Mouse (Mus musculus): Measurements from ENCODE around the gene 1810010D01Rik. TPM values are rescaled to one million over a fixed set of nuclear protein-coding genes. Genes with fewer than 3 reads are reported as not detected.

1810010D01Rik gene
- polyA plus RNA-seq, 1 experiment, result 0.42 TPM

DNA sequence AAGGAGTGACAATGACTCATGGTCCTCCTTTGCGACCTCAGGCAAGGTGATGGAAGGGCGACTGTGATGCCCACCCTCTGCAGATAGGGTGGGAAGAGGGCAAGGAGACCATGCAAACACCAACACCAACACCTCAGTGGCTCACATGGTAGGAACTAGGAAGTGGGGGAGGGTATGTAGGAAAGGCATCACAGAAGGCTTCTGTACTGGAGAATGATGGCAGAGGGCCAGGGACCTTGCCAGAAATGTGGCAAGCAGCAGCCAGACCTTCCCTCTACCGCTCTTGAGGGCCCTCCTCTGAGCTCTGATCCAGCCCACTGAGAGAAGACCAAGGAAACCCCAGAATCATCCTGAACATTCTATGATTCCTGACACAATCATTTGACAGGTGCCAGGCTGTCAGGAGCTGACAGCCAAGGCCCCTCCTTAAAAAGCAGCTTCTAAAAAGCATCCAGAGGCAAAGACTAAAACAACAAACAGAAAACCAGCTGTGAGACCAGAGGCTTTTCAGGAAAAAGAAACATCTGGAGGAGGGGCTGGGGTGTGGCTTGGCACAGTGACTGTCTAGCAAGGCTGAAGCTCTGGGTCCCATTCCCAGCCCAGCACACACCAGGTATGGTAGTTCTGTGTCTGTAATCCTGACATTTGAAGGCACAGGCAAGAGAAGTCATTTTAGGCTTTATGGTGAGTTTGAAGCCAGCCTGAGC lies 13.3 kb downstream of the 1810010D01Rik start:
- 0 out of 2 replicates have a peak, but pooled peaks cover 3% of the 10 kb centered on the region for H3K4me1 ChIP-seq (ENCODE audit: control insufficient read depth, insufficient read depth, low read length)
- DNase-seq, result peak; percentile 65
- H3K27ac ChIP-seq (ENCODE audit: insufficient read depth, low read depth, low read length), result no peak overlapping the region
- 60% methylated on average over 3 of the region's 3 CpGs for WGBS
- H3K36me3 ChIP-seq (ENCODE audit: control insufficient read depth, insufficient read depth, low read length), result no peaks in the 10 kb centered on the region
- no peak for TF ChIP-seq POLR2A (IDR thresholded peaks at IDR 0.05; ENCODE audit: low read depth, low read length)
- no peak for TF ChIP-seq CTCF (conservative IDR thresholded peaks at IDR 0.05; ENCODE audit: insufficient read depth, insufficient read length, low read depth, low read length)
- no peak overlapping the region for H3K4me3 ChIP-seq (ENCODE audit: insufficient read depth, low read depth, low read length)
- H3K27me3 ChIP-seq (replicated peaks; ENCODE audit: control insufficient read depth, insufficient read depth, low read length), result no peaks in the 10 kb centered on the region

DNA sequence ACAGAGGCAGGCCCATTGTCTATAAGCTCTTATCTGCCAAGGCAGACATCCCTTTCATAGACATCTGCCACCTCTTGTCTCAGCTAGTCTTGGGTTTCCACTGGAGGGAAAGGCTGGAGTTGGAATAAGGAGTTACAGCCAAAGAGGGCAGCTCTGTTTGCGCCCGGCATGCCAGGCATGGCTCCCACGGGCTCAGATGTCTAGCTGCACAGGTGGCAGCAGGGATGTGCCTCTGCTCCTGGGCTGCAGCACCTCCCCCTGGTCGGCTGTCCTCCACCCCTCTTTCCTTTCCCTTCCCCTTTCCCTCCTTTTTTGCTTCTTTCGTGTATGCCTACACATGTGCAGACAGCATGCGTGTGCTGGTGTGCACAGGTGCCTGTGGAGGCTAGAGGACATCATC lies 15.1 kb downstream of the 1810010D01Rik start:
- no peak for DNase-seq
- Histone ChIP-seq H3K4me1 (ENCODE audit: control insufficient read depth, insufficient read depth, low read length) (0 out of 2 replicates have a peak, but pooled peaks cover 3% of the 10 kb centered on the region), H3K27ac (ENCODE audit: insufficient read depth, low read depth, low read length) (no peak overlapping the region), H3K27me3 (replicated peaks; ENCODE audit: control insufficient read depth, insufficient read depth, low read length) (no peaks in the 10 kb centered on the region), H3K36me3 (ENCODE audit: control insufficient read depth, insufficient read depth, low read length) (no peaks in the 10 kb centered on the region), H3K4me3 (ENCODE audit: insufficient read depth, low read depth, low read length) (no peak overlapping the region)
- WGBS, result 79% methylated on average over 6 of the region's 6 CpGs
- TF ChIP-seq CTCF (conservative IDR thresholded peaks at IDR 0.05; ENCODE audit: insufficient read depth, insufficient read length, low read depth, low read length) (no peak), POLR2A (IDR thresholded peaks at IDR 0.05; ENCODE audit: low read depth, low read length) (no peak)

DNA sequence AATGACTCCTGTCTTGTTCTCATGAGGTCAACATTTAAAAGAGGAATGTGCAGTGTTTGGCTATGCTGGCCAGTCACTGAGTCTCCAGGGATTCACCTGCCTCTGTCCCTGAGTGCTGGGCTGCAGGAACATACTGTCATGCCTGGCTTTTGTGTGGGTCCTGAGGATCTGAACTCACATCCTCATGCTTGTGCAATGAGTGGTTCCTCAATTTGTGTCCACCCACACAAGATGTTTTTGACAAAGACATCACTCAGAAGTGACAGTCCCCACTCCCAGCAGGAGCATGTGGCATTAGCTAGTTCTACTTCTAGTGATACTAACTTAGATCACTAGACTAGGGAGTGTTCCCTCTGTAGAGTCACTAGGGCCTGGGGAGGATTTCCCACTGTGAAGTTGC lies 17.4 kb downstream of the 1810010D01Rik start:
- no peak for TF ChIP-seq POLR2A (IDR thresholded peaks at IDR 0.05; ENCODE audit: low read depth, low read length)
- no peak for TF ChIP-seq CTCF (conservative IDR thresholded peaks at IDR 0.05; ENCODE audit: insufficient read depth, insufficient read length, low read depth, low read length)
- Histone ChIP-seq H3K27ac (ENCODE audit: insufficient read depth, low read depth, low read length) (no peak overlapping the region), H3K4me3 (ENCODE audit: insufficient read depth, low read depth, low read length) (no peak overlapping the region), H3K4me1 (ENCODE audit: control insufficient read depth, insufficient read depth, low read length) (0 out of 2 replicates have a peak, but pooled peaks cover 3% of the 10 kb centered on the region), H3K36me3 (ENCODE audit: control insufficient read depth, insufficient read depth, low read length) (no peaks in the 10 kb centered on the region), H3K27me3 (replicated peaks; ENCODE audit: control insufficient read depth, insufficient read depth, low read length) (no peaks in the 10 kb centered on the region)
- no peak for DNase-seq

- Histone ChIP-seq H3K4me1 (ENCODE audit: control insufficient read depth, insufficient read depth, low read length) (0 out of 2 replicates have a peak, but pooled peaks cover 1% of the 10 kb centered on the region), H3K27ac (ENCODE audit: insufficient read depth, low read depth, low read length) (no peak overlapping the region), H3K36me3 (ENCODE audit: control insufficient read depth, insufficient read depth, low read length) (no peaks in the 10 kb centered on the region), H3K27me3 (replicated peaks; ENCODE audit: control insufficient read depth, insufficient read depth, low read length) (no peaks in the 10 kb centered on the region), H3K4me3 (ENCODE audit: insufficient read depth, low read depth, low read length) (no peak overlapping the region)
- WGBS, result 89% methylated on average over 8 of the region's 8 CpGs
- TF ChIP-seq POLR2A (IDR thresholded peaks at IDR 0.05; ENCODE audit: low read depth, low read length) (no peak), CTCF (conservative IDR thresholded peaks at IDR 0.05; ENCODE audit: insufficient read depth, insufficient read length, low read depth, low read length) (no peak)
- DNase-seq, result no peak
Observed at GRCm38 (mm10) chr7:145189342-145189741, 18.6 kb downstream of the 1810010D01Rik start.

DNA sequence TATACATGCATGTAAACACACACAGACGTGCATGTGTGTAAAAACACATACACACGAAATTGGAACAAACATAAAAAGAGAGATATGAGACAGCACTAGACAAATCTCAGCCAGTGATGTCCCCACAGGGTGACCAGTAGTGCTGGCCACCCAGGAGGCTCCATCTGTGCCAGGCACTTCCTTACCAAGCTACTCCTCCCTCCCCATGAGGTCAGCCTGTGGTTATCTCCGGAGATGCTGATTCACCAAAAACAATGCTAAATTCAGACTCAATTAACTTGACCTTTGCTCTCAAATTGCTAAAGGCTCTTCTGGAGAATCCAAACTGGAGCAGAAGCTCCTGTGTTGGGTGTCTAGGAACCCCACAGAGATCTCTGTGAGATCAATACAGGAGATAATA lies 20.1 kb downstream of the 1810010D01Rik start:
- H3K4me1 ChIP-seq (ENCODE audit: control insufficient read depth, insufficient read depth, low read length), result no peaks in the 10 kb centered on the region
- no peaks in the 10 kb centered on the region for H3K36me3 ChIP-seq (ENCODE audit: control insufficient read depth, insufficient read depth, low read length)
- TF ChIP-seq POLR2A (IDR thresholded peaks at IDR 0.05; ENCODE audit: low read depth, low read length), result no peak
- H3K4me3 ChIP-seq (ENCODE audit: insufficient read depth, low read depth, low read length), result no peak overlapping the region
- H3K27me3 ChIP-seq (replicated peaks; ENCODE audit: control insufficient read depth, insufficient read depth, low read length), result no peaks in the 10 kb centered on the region
- H3K27ac ChIP-seq (ENCODE audit: insufficient read depth, low read depth, low read length), result no peak overlapping the region
- 69% methylated on average over 3 of the region's 3 CpGs for WGBS
- DNase-seq, result peak; percentile 39

- TF ChIP-seq CTCF (conservative IDR thresholded peaks at IDR 0.05; ENCODE audit: insufficient read depth, insufficient read length, low read depth, low read length) (no peak), POLR2A (IDR thresholded peaks at IDR 0.05; ENCODE audit: low read depth, low read length) (no peak)
- WGBS, result 66% methylated on average over 4 of the region's 4 CpGs
- no peak for DNase-seq
- Histone ChIP-seq H3K27ac (ENCODE audit: insufficient read depth, low read depth, low read length) (no peak overlapping the region), H3K27me3 (replicated peaks; ENCODE audit: control insufficient read depth, insufficient read depth, low read length) (no peaks in the 10 kb centered on the region), H3K4me3 (ENCODE audit: insufficient read depth, low read depth, low read length) (no peak overlapping the region), H3K4me1 (ENCODE audit: control insufficient read depth, insufficient read depth, low read length) (no peaks in the 10 kb centered on the region), H3K36me3 (ENCODE audit: control insufficient read depth, insufficient read depth, low read length) (no peaks in the 10 kb centered on the region)
Observed at GRCm38 (mm10) chr7:145182388-145182787, 25.5 kb downstream of the 1810010D01Rik start.

DNA sequence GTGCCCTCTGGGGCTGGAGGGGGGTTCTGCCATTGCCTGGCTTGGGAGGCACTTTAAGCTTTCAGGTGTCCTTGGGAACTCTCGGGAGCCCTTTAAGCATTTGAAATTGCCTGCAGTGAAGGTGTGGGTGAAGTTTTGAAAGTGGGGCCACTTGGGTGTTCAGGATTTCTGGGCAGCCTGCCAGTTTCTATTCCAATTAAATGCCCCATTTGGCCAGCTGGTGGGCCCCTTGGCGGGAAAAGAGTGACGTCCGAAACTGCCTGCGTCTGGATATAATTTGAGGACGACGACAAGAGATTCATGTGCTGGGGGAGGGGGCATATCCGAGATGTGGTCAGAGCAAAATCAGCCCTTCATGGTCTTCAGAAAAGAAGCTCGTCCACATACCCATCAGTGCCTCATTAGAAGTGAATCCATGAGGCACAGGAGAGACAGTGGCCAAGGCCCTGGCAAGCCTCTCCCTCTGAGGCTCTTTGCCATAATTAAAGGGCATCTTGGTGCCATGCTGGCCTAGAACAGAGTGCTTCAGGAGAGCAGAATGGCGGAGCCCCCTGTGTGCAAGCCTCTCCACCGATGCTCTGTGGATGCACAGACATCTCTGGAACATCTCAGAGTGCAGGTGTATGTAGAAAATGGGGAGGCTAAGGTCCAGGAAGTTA lies 26.4 kb downstream of the 1810010D01Rik start:
- 80% methylated on average over 11 of the region's 11 CpGs for WGBS
- Histone ChIP-seq H3K27me3 (replicated peaks; ENCODE audit: control insufficient read depth, insufficient read depth, low read length) (no peaks in the 10 kb centered on the region), H3K4me1 (ENCODE audit: control insufficient read depth, insufficient read depth, low read length) (no peaks in the 10 kb centered on the region), H3K4me3 (ENCODE audit: insufficient read depth, low read depth, low read length) (no peak overlapping the region), H3K36me3 (ENCODE audit: control insufficient read depth, insufficient read depth, low read length) (no peaks in the 10 kb centered on the region), H3K27ac (ENCODE audit: insufficient read depth, low read depth, low read length) (no peak overlapping the region)
- TF ChIP-seq CTCF (conservative IDR thresholded peaks at IDR 0.05; ENCODE audit: insufficient read depth, insufficient read length, low read depth, low read length), result no peak
- TF ChIP-seq POLR2A (IDR thresholded peaks at IDR 0.05; ENCODE audit: low read depth, low read length), result no peak
- DNase-seq, result no peak

All from kidney, adult 2 months (tissue).